Mouse (Mus musculus): ENCODE results near the gene Cfap157.
A peak's percentile ranks its signal among the peaks of the same experiment; 100 is the strongest.

Gene Cfap157

GRCm38 (mm10) chr2:32784048-32784681 lies at the start of gene Cfap157:
Gene Cfap157 (minus strand): TSS chr2:32784428.
- DNase-seq (ENCODE audit: low read depth) = no peak

GRCm38 (mm10) chr2:32828979-32829676 lies 44.9 kb upstream of the Cfap157 start:
- peak; percentile 7 for DNase-seq (ENCODE audit: low read depth)

GRCm38 (mm10) chr2:32825796-32826195 lies 41.6 kb upstream of the Cfap157 start:
- DNase-seq (ENCODE audit: low read depth) = no peak

- no peak for DNase-seq (ENCODE audit: low read depth)
Measured at GRCm38 (mm10) chr2:32824778-32825177, 40.5 kb upstream of the Cfap157 start.

- no peak for DNase-seq (ENCODE audit: low read depth)
Measured at GRCm38 (mm10) chr2:32824181-32824580, 40.0 kb upstream of the Cfap157 start.

- DNase-seq (ENCODE audit: low read depth) = no peak
Measured at GRCm38 (mm10) chr2:32823579-32824154, 39.4 kb upstream of the Cfap157 start.

GRCm38 (mm10) chr2:32823153-32823552 lies 38.9 kb upstream of the Cfap157 start:
- no peak for DNase-seq (ENCODE audit: low read depth)

- no peak for DNase-seq (ENCODE audit: low read depth)
Measured at GRCm38 (mm10) chr2:32822643-32823042, 38.4 kb upstream of the Cfap157 start.

- peak; percentile 46 for DNase-seq (ENCODE audit: low read depth)
Measured at GRCm38 (mm10) chr2:32821041-32821802, 37.0 kb upstream of the Cfap157 start.

GRCm38 (mm10) chr2:32818208-32818607 lies 34.0 kb upstream of the Cfap157 start:
- DNase-seq (ENCODE audit: low read depth) = no peak

- DNase-seq (ENCODE audit: low read depth) = no peak
Measured at GRCm38 (mm10) chr2:32817589-32817988, 33.4 kb upstream of the Cfap157 start.

GRCm38 (mm10) chr2:32816946-32817581 lies 32.8 kb upstream of the Cfap157 start:
- no peak for DNase-seq (ENCODE audit: low read depth)

GRCm38 (mm10) chr2:32816497-32816896 lies 32.3 kb upstream of the Cfap157 start:
- DNase-seq (ENCODE audit: low read depth) = no peak

GRCm38 (mm10) chr2:32811959-32812358 lies 27.7 kb upstream of the Cfap157 start:
- no peak for DNase-seq (ENCODE audit: low read depth)

GRCm38 (mm10) chr2:32808816-32809566 lies 24.8 kb upstream of the Cfap157 start:
- DNase-seq (ENCODE audit: low read depth) = no peak

- no peak for DNase-seq (ENCODE audit: low read depth)
Measured at GRCm38 (mm10) chr2:32798251-32798962, 14.2 kb upstream of the Cfap157 start.

- DNase-seq (ENCODE audit: low read depth) = no peak
Measured at GRCm38 (mm10) chr2:32795748-32796418, 11.7 kb upstream of the Cfap157 start.

GRCm38 (mm10) chr2:32791297-32791696 lies 7.1 kb upstream of the Cfap157 start:
- no peak for DNase-seq (ENCODE audit: low read depth)

- DNase-seq (ENCODE audit: low read depth) = no peak
Measured at GRCm38 (mm10) chr2:32788581-32788980, 4.4 kb upstream of the Cfap157 start.

GRCm38 (mm10) chr2:32787176-32787575 lies 2.9 kb upstream of the Cfap157 start:
- DNase-seq (ENCODE audit: low read depth) = no peak

Measured in c-Kit-positive CD71-positive TER-119-negative erythroid progenitor cells, embryonic 14.5 days (primary cell).